ENCODE assay signal across 8 mouse cellular contexts in the genomic region with DNA sequence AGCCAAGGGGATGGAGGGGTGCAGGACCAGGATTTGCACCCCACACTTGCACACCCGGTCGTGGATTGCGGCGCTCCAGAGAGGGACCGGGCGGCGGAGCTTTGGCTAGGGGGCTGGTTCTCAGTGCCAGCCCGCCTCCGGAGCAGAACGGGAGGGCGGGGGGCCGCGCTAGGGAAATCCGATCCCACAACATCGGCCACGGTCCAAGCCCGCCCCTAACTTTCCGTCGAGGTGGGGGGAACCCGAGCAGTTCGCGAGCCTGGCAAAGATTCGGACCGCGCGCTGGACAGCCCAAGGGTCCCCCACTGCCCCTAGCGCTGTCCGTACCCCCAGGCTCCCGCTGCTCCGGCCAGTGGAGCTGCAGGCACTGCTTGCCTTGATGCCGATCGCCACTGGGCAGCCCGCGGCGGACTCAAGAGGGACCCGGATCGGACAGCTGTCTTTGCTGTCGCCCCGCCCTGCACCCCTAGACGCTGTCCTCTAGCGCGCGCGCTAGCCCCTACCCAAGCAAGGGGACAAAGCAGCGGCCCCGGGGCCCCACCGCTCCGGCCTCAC. TPM values are rescaled to one million over a fixed set of nuclear protein-coding genes. Genes with fewer than 3 reads are reported as not detected.
DNase-seq lines count a peak whose midpoint lies in the region; ATAC-seq and TF ChIP-seq lines count a peak whose summit lies in the region.

No protein-coding gene starts in this region.

- H3K4me3 ChIP-seq in embryonic facial prominence, embryonic 15.5 days (replicated peaks): peak overlapping the region; percentile 95
- peak overlapping the region; percentile 78 for H3K4me3 ChIP-seq in heart, embryonic 13.5 days
- peak overlapping the region; percentile 91 for H3K4me3 ChIP-seq in kidney, embryonic 15.5 days (replicated peaks)
- H3K4me3 ChIP-seq in liver, embryonic 14.5 days (ENCODE audit: insufficient read depth in 1 of 2, low read depth in 2 of 2, low read length in 2 of 2): peak overlapping the region; percentile 52 to 57
- peak overlapping the region; percentile 89 for H3K4me3 ChIP-seq in testis, adult 2 months (ENCODE audit: control insufficient read depth, low read depth, low read length)

- TF ChIP-seq EP300 in liver, embryonic 14.5 days (IDR thresholded peaks at IDR 0.05; ENCODE audit: low read depth): no peak

- H3K27me3 ChIP-seq in embryonic facial prominence, embryonic 15.5 days: no peaks in the 10 kb centered on the region
- no peaks in the 10 kb centered on the region; the same call in 1 of the 2 replicates for H3K27me3 ChIP-seq in heart, embryonic 13.5 days (replicated peaks)
- H3K27me3 ChIP-seq in kidney, embryonic 15.5 days: no peaks in the 10 kb centered on the region
- H3K27me3 ChIP-seq in liver, embryonic 14.5 days (ENCODE audit: control insufficient read depth, insufficient read depth, low read length): peaks cover 66% of the 10 kb centered on the region
- H3K27me3 ChIP-seq in testis, adult 2 months (ENCODE audit: control insufficient read depth, insufficient read depth, low read length): no peaks in the 10 kb centered on the region; the same call in 1 of the 2 replicates

- peak; percentile 34 to 48 for DNase-seq in spleen, adult 18-20 months
- DNase-seq in spleen, adult 12 weeks (ENCODE audit: low spot score): no peak
- DNase-seq in liver, embryonic 14.5 days (ENCODE audit: low read depth in 3 of 3, low spot score in 3 of 3): no peak
- DNase-seq in natural killer cell, adult 2 months (ENCODE audit: low spot score in 2 of 2): peak; percentile 19 to 30

- H3K9me3 ChIP-seq in embryonic facial prominence, embryonic 15.5 days (replicated peaks): no peaks in the 10 kb centered on the region
- H3K9me3 ChIP-seq in heart, embryonic 13.5 days: no peaks in the 10 kb centered on the region
- H3K9me3 ChIP-seq in kidney, embryonic 15.5 days (replicated peaks): no peaks in the 10 kb centered on the region
- no peaks in the 10 kb centered on the region for H3K9me3 ChIP-seq in liver, embryonic 14.5 days (ENCODE audit: control insufficient read depth, low read length)

- H3K27ac ChIP-seq in embryonic facial prominence, embryonic 15.5 days (replicated peaks): peak overlapping the region; percentile 99
- H3K27ac ChIP-seq in heart, embryonic 13.5 days (replicated peaks): peak overlapping the region; percentile 97
- peak overlapping the region; percentile 100 for H3K27ac ChIP-seq in kidney, embryonic 15.5 days
- H3K27ac ChIP-seq in liver, embryonic 14.5 days: no peak overlapping the region
- peak overlapping the region; percentile 75 for H3K27ac ChIP-seq in testis, adult 2 months (ENCODE audit: control insufficient read depth, insufficient read depth, low read depth, low read length)

- peaks cover 26% of the 10 kb centered on the region for H3K36me3 ChIP-seq in embryonic facial prominence, embryonic 15.5 days
- H3K36me3 ChIP-seq in heart, embryonic 13.5 days: peaks cover 31% of the 10 kb centered on the region
- H3K36me3 ChIP-seq in kidney, embryonic 15.5 days: peaks cover 30% of the 10 kb centered on the region
- H3K36me3 ChIP-seq in liver, embryonic 14.5 days (replicated peaks; ENCODE audit: control insufficient read depth, insufficient read depth, low read depth): no peaks in the 10 kb centered on the region
- peaks cover 3% of the 10 kb centered on the region for H3K36me3 ChIP-seq in testis, adult 2 months (ENCODE audit: control insufficient read depth, insufficient read depth, low read length)

- H3K4me1 ChIP-seq in embryonic facial prominence, embryonic 15.5 days: peaks cover 45% of the 10 kb centered on the region
- peaks cover 57% of the 10 kb centered on the region for H3K4me1 ChIP-seq in heart, embryonic 13.5 days
- H3K4me1 ChIP-seq in kidney, embryonic 15.5 days: peaks cover 77% of the 10 kb centered on the region
- H3K4me1 ChIP-seq in liver, embryonic 14.5 days (replicated peaks; ENCODE audit: control insufficient read depth in 2 of 2, insufficient read depth in 2 of 2, low read length in 1 of 2): 0 out of 4 replicates have a peak, but pooled peaks cover 0 to 6% of the 10 kb centered on the region in 2 experiments
- peaks cover 39% of the 10 kb centered on the region for H3K4me1 ChIP-seq in testis, adult 2 months (ENCODE audit: control insufficient read depth, insufficient read depth, low read length)

- ATAC-seq in embryonic facial prominence, embryonic 15.5 days (ENCODE audit: insufficient number of reproducible peaks, low FRiP score, low TSS enrichment, low read depth): peak; percentile 87
- ATAC-seq in heart, embryonic 13.5 days (ENCODE audit: extremely low read depth, insufficient number of reproducible peaks, low FRiP score, low TSS enrichment): peak; percentile 64
- ATAC-seq in kidney, embryonic 15.5 days (replicated peaks; ENCODE audit: low FRiP score): peak; percentile 78
- ATAC-seq in liver, embryonic 14.5 days (ENCODE audit: insufficient read depth): peak; percentile 54

- no peak for TF ChIP-seq POLR2A in testis, adult 2 months (IDR thresholded peaks at IDR 0.05; ENCODE audit: control insufficient read depth, low read depth, low read length)

- WGBS in embryonic facial prominence, embryonic 15.5 days: under 1% methylated on average over 48 of the region's 48 CpGs
- under 1% methylated on average over 48 of the region's 48 CpGs for WGBS in heart, embryonic 13.5 days
- under 1% methylated on average over 47 of the region's 48 CpGs for WGBS in kidney, embryonic 15.5 days
- under 1% methylated on average over 48 of the region's 48 CpGs for WGBS in liver, embryonic 14.5 days (ENCODE audit: insufficient replicate concordance)

- peak overlapping the region; percentile 89 for H3K4me2 ChIP-seq in embryonic facial prominence, embryonic 15.5 days (replicated peaks)
- peak overlapping the region; percentile 89 for H3K4me2 ChIP-seq in heart, embryonic 13.5 days
- H3K4me2 ChIP-seq in kidney, embryonic 15.5 days: peak overlapping the region; percentile 85
- peak overlapping the region; percentile 49 for H3K4me2 ChIP-seq in liver, embryonic 14.5 days (ENCODE audit: low read depth)

- TF ChIP-seq CTCF in liver, embryonic 14.5 days (IDR thresholded peaks at IDR 0.05; ENCODE audit: low read depth): no peak
- TF ChIP-seq CTCF in testis, adult 2 months (IDR thresholded peaks at IDR 0.05; ENCODE audit: control insufficient read depth, insufficient read depth, insufficient replicate concordance, low read depth, low read length): no peak

- H3K9ac ChIP-seq in embryonic facial prominence, embryonic 15.5 days: peak overlapping the region; percentile 93
- H3K9ac ChIP-seq in heart, embryonic 13.5 days: peak overlapping the region; percentile 97
- peak overlapping the region; percentile 96 for H3K9ac ChIP-seq in kidney, embryonic 15.5 days
- H3K9ac ChIP-seq in liver, embryonic 14.5 days (replicated peaks): peak overlapping the region; percentile 36; the same call in 1 of the 2 replicates

RNA-seq across cellular contexts. Expression of a gene that starts 0.6 kb away (rescaled TPM):
- polyA plus RNA-seq in embryonic facial prominence, embryonic 15.5 days (2015; fragmentation: Nextera tagmentation; extraction: Ambion mirVana): 18.6 and 19.6 TPM in 2 replicates
- 10.0 and 10.2 TPM in 2 replicates for polyA plus RNA-seq in heart, embryonic 13.5 days (2015; fragmentation: Nextera tagmentation; extraction: Ambion mirVana)
- 19.3 and 23.3 TPM in 2 replicates for polyA plus RNA-seq in kidney, embryonic 15.5 days (2015; fragmentation: Nextera tagmentation; extraction: Ambion mirVana)
- 2.3 and 2.8 TPM in 2 replicates for polyA plus RNA-seq in liver, embryonic 14.5 days (2012; rRNA removed)
- polyA plus RNA-seq in liver, embryonic 14.5 days (2014; fragmentation: Nextera tagmentation; extraction: Ambion mirVana): 0.25 and 0.35 TPM in 2 replicates
- 14.6 and 15.8 TPM in 2 replicates for polyA plus RNA-seq in testis, adult 2 months (2012; rRNA removed)

RNA-seq across cellular contexts. Expression of a gene that starts 10.3 kb away (rescaled TPM):
- 25.7 and 29.5 TPM in 2 replicates for polyA plus RNA-seq in embryonic facial prominence, embryonic 15.5 days (2015; fragmentation: Nextera tagmentation; extraction: Ambion mirVana)
- polyA plus RNA-seq in heart, embryonic 13.5 days (2015; fragmentation: Nextera tagmentation; extraction: Ambion mirVana): 23.6 and 27.2 TPM in 2 replicates
- polyA plus RNA-seq in kidney, embryonic 15.5 days (2015; fragmentation: Nextera tagmentation; extraction: Ambion mirVana): 26.2 and 26.3 TPM in 2 replicates
- polyA plus RNA-seq in liver, embryonic 14.5 days (2012; rRNA removed): 3.5 and 3.8 TPM in 2 replicates
- polyA plus RNA-seq in liver, embryonic 14.5 days (2014; fragmentation: Nextera tagmentation; extraction: Ambion mirVana): 5.0 and 5.1 TPM in 2 replicates
- 13.7 and 17.0 TPM in 2 replicates for polyA plus RNA-seq in testis, adult 2 months (2012; rRNA removed)

RNA-seq across cellular contexts. Expression of a gene that starts 18.3 kb away (rescaled TPM):
- 0.25 and 0.40 TPM in 2 replicates for polyA plus RNA-seq in embryonic facial prominence, embryonic 15.5 days (2015; fragmentation: Nextera tagmentation; extraction: Ambion mirVana)
- not detected in 2 replicates for polyA plus RNA-seq in heart, embryonic 13.5 days (2015; fragmentation: Nextera tagmentation; extraction: Ambion mirVana)
- polyA plus RNA-seq in kidney, embryonic 15.5 days (2015; fragmentation: Nextera tagmentation; extraction: Ambion mirVana): 0.32 and 0.75 TPM in 2 replicates
- polyA plus RNA-seq in liver, embryonic 14.5 days (2012; rRNA removed): not detected in 2 replicates
- not detected in 2 replicates for polyA plus RNA-seq in liver, embryonic 14.5 days (2014; fragmentation: Nextera tagmentation; extraction: Ambion mirVana)
- 0.05 and 0.08 TPM in 2 replicates for polyA plus RNA-seq in testis, adult 2 months (2012; rRNA removed)

RNA-seq across cellular contexts. Expression of a gene that starts 20.9 kb away (rescaled TPM):
- 17.6 and 21.6 TPM in 2 replicates for polyA plus RNA-seq in embryonic facial prominence, embryonic 15.5 days (2015; fragmentation: Nextera tagmentation; extraction: Ambion mirVana)
- polyA plus RNA-seq in heart, embryonic 13.5 days (2015; fragmentation: Nextera tagmentation; extraction: Ambion mirVana): 17.7 and 20.1 TPM in 2 replicates
- polyA plus RNA-seq in kidney, embryonic 15.5 days (2015; fragmentation: Nextera tagmentation; extraction: Ambion mirVana): 21.8 and 22.1 TPM in 2 replicates
- 2.3 TPM in 2 replicates for polyA plus RNA-seq in liver, embryonic 14.5 days (2012; rRNA removed)
- polyA plus RNA-seq in liver, embryonic 14.5 days (2014; fragmentation: Nextera tagmentation; extraction: Ambion mirVana): 0.59 and 0.80 TPM in 2 replicates
- 11.0 and 11.5 TPM in 2 replicates for polyA plus RNA-seq in testis, adult 2 months (2012; rRNA removed)

RNA-seq across cellular contexts. Expression of a gene that starts 45.9 kb away (rescaled TPM):
- polyA plus RNA-seq in embryonic facial prominence, embryonic 15.5 days (2015; fragmentation: Nextera tagmentation; extraction: Ambion mirVana): 3.8 and 4.3 TPM in 2 replicates
- polyA plus RNA-seq in heart, embryonic 13.5 days (2015; fragmentation: Nextera tagmentation; extraction: Ambion mirVana): 2.0 and 2.4 TPM in 2 replicates
- 3.7 and 4.0 TPM in 2 replicates for polyA plus RNA-seq in kidney, embryonic 15.5 days (2015; fragmentation: Nextera tagmentation; extraction: Ambion mirVana)
- polyA plus RNA-seq in liver, embryonic 14.5 days (2012; rRNA removed): 2.5 and 3.7 TPM in 2 replicates
- 0.86 and 1.0 TPM in 2 replicates for polyA plus RNA-seq in liver, embryonic 14.5 days (2014; fragmentation: Nextera tagmentation; extraction: Ambion mirVana)
- 5.6 and 5.9 TPM in 2 replicates for polyA plus RNA-seq in testis, adult 2 months (2012; rRNA removed)

Comparison
In these comparisons a context has a peak if more than half of its experiments do, and no peak if none do; other contexts are left out.
1. DNase-seq: peak in spleen, adult 18-20 months (2 of 2) and natural killer cell, adult 2 months (2 of 2); none in spleen, adult 12 weeks (single experiment) and liver, embryonic 14.5 days (0 of 3).
2. H3K9ac ChIP-seq: peak in every context shown above with its lines; median percentile 97 in heart, embryonic 13.5 days; 96 in kidney, embryonic 15.5 days; 93 in embryonic facial prominence, embryonic 15.5 days; 36 in liver, embryonic 14.5 days.
3. Peak in every context shown above with its lines, with median percentiles within 50 percentile points of each other: ATAC-seq, H3K4me2 ChIP-seq and H3K4me3 ChIP-seq.